Mouse (Mus musculus) midbrain, embryonic 13.5 days (tissue): ENCODE results near the gene Surf4. TPM values are rescaled to one million over a fixed set of nuclear protein-coding genes. Genes with fewer than 3 reads are reported as not detected.

ENCODE experiments used
- ATAC-seq: fragments of 200-750 bp; cut with Nextera tagmentation; 2 replicates; pipeline ENCODE4 v1.8.0; 2017; ENCODE audit warnings: mild to moderate bottlenecking, moderate TSS enrichment, moderate library complexity
- H3K27ac ChIP-seq: fragments of 300-500 bp; sonication (generic); 2 replicates; pipeline ENCODE4 v1.5.1; 2015; ENCODE audit warnings: inconsistent platforms, mild to moderate bottlenecking, moderate library complexity
- H3K27me3 ChIP-seq: fragments of 300-500 bp; sonication (generic); 2 replicates; pipeline ENCODE4 v1.6.1; 2015; ENCODE audit warnings: mild to moderate bottlenecking, inconsistent platforms
- H3K36me3 ChIP-seq: fragments of 300-500 bp; sonication (generic); 2 replicates; pipeline ENCODE4 v1.6.1; 2015; ENCODE audit warnings: mild to moderate bottlenecking, inconsistent platforms
- H3K4me1 ChIP-seq: fragments of 300-500 bp; sonication (generic); replicated peaks from 2 replicates; pipeline ENCODE4 v1.6.1; 2015; ENCODE audit warnings: inconsistent platforms
- H3K4me2 ChIP-seq: fragments of 300-500 bp; sonication (generic); replicated peaks from 2 replicates; pipeline ENCODE4 v1.6.1; 2015; ENCODE audit warnings: moderate library complexity, mild to moderate bottlenecking, inconsistent platforms
- H3K4me3 ChIP-seq: fragments of 300-500 bp; sonication (generic); replicated peaks from 2 replicates; pipeline ENCODE4 v1.5.1; 2015; ENCODE audit warnings: mild to moderate bottlenecking, inconsistent platforms
- H3K9ac ChIP-seq: fragments of 300-500 bp; sonication (generic); replicated peaks from 2 replicates; pipeline ENCODE4 v1.6.1; 2015; ENCODE audit warnings: mild to moderate bottlenecking, inconsistent platforms
- H3K9me3 ChIP-seq: fragments of 300-500 bp; sonication (generic); 2 replicates; pipeline ENCODE4 v1.6.1; 2016; ENCODE audit warnings: mild to moderate bottlenecking, inconsistent platforms
- WGBS: fragments of 180-500 bp; shearing (Covaris S2); methylation state at CpG from one replicate; pipeline ENCODE4 v1.1.7; 2015; 5-methylcytosine and 5-hydroxymethylcytosine counted together
- polyA plus RNA-seq: library from polyadenylated mRNA; unstranded; fragments of >200 nt; fragmentation: Nextera tagmentation; extraction: Ambion mirVana; gene quantifications from 2 replicates; pipeline ENCODE4 v1.2.1, GENCODE M21; 2015

The Surf4 gene
- polyA plus RNA-seq, 1 experiment from 2014 or later, result 114 TPM

DNA sequence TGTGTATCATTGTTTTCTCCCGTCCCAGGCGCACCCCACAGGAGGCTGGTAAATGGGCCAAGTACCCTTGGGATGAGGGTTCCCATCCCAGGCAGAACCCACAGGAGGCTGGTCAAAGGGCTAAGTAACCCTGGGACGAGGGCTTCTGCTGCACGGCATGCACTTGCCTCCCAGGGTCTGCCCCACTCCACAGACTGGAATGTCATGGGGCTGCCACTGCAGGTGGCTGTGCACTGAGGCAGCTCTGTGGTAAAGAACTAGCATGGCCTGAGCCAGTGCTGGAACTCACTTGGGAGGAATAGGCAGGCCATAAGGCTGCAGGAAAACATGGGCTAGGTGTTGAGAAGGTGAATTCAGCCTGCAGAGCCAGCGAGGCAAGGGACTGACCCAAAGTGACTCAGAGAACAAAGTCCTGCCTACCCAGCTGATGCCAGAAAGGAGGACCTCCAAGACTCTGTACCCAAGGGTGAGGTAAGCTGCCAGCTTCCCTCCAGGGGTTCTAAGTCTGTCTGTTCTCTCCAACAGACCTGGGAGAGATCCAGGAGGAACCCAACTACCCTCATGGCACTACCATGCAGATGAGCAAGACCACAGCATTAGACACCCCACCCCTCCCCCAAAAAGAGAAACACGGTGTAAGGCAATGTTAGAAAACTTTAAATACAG lies 13.4 kb downstream of the Surf4 start:
- H3K9me3 ChIP-seq, result no peaks in the 10 kb centered on the region
- no peak overlapping the region for H3K27ac ChIP-seq
- H3K9ac ChIP-seq, result no peak overlapping the region
- no peaks in the 10 kb centered on the region for H3K27me3 ChIP-seq
- no peak overlapping the region for H3K4me3 ChIP-seq
- peaks cover 27% of the 10 kb centered on the region for H3K4me1 ChIP-seq
- no peak overlapping the region for H3K4me2 ChIP-seq
- ATAC-seq, result no peak
- WGBS, result 84% methylated on average over 6 of the region's 6 CpGs
- peaks cover 81% of the 10 kb centered on the region for H3K36me3 ChIP-seq

DNA sequence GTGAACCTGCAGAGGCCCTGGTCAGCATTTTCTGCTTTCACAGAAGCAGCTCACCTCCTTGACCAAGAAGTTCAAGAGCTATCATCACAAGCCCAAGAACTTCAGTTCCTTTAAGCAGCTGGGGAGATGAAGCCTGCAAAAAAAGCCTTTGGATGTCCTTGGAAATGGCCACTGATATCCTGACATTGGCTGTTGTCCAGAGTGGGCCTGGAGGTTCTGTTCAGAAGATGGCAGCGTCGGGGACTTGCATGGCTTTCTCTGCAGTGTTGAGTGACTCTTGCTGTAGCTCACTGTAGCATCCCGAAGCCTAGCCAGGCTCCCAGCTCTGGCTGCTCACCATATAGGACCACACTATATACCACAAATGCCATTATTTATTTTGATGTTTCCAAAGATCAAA lies 14.0 kb downstream of the Surf4 start:
- Histone ChIP-seq H3K4me2 (no peak overlapping the region), H3K4me3 (no peak overlapping the region), H3K27ac (no peak overlapping the region), H3K36me3 (peaks cover 75% of the 10 kb centered on the region), H3K4me1 (peaks cover 33% of the 10 kb centered on the region), H3K9ac (no peak overlapping the region), H3K27me3 (no peaks in the 10 kb centered on the region), H3K9me3 (no peaks in the 10 kb centered on the region)
- 92% methylated on average over 3 of the region's 3 CpGs for WGBS
- ATAC-seq, result no peak

DNA sequence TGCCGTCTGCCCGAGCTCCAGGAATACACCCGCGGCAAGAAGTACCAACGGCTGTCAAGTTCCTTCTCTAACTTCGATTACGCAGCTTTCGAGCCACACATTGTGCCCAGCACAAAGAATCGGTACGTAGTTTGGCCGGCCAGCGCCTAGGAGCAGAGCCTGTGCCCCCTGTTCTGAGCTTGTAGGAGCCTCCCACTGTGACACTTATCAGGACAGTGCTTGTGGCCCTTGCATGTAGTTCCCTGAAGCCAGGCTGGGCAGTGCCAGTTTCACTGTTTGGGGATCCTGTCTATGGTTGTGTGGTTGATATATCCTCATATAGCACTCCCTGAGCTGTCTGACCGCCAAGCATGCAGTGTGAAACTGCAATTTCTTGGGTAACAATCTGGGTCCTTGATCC lies 17.0 kb downstream of the Surf4 start:
- 4% methylated on average over 13 of the region's 13 CpGs for WGBS
- Histone ChIP-seq H3K27me3 (no peaks in the 10 kb centered on the region), H3K4me1 (peaks cover 47% of the 10 kb centered on the region), H3K4me3 (peak overlapping the region; percentile 82), H3K27ac (peak overlapping the region; percentile 80), H3K36me3 (peaks cover 75% of the 10 kb centered on the region), H3K4me2 (peak overlapping the region; percentile 99), H3K9me3 (no peaks in the 10 kb centered on the region), H3K9ac (peak overlapping the region; percentile 86)
- peak; percentile 25 for ATAC-seq

DNA sequence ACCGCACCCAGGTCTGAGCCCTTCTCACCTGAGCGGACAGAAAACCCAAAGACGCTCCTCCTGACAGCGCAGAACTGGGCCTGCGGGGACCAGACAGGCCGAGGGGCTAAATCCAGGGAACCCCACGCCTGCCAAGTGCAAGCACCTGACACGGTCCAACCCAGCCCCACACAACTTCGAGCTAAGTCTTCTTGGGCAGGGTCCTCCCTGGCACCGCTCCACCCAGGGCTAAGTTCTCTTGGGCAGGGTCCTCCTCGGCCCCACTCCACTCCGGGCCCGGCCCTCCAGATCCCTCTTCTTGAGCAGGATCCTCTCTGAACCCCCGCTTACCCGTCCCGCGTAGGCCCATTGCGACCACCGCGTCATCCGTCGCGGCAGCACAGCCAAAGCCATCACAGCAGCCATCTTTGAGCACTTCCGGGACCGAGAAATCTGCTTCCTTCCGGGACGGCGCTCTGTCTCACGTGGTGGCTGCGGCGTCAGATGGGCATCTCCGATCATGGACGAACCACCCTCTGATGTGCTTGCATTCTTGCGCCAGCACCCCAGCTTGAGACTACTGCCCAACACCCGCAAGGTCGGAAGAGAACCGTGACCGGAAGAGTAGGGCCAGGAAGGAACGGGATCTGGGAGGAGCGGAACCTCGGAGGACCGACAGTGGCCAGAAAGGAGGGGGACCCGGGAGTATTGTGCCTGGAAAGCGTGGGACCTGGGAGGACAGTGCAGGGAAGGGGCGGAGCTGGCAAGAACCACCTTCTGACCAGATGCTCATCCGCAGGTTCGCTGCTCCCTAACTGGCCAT lies 17.6 kb downstream of the Surf4 start, which contains the start of the genes Surf2 and Surf1:
Surf2 (plus strand) TSS at position 441 of the 802 bp plus-strand sequence.
Surf1 (minus strand) TSS at position 604 of the 802 bp plus-strand sequence.
- 2% methylated on average over 47 of the region's 47 CpGs for WGBS
- peak within 1 kb of the TSS; percentile 82 for H3K4me3 ChIP-seq
- peaks cover 51% of the 10 kb centered on the region for H3K4me1 ChIP-seq

DNA sequence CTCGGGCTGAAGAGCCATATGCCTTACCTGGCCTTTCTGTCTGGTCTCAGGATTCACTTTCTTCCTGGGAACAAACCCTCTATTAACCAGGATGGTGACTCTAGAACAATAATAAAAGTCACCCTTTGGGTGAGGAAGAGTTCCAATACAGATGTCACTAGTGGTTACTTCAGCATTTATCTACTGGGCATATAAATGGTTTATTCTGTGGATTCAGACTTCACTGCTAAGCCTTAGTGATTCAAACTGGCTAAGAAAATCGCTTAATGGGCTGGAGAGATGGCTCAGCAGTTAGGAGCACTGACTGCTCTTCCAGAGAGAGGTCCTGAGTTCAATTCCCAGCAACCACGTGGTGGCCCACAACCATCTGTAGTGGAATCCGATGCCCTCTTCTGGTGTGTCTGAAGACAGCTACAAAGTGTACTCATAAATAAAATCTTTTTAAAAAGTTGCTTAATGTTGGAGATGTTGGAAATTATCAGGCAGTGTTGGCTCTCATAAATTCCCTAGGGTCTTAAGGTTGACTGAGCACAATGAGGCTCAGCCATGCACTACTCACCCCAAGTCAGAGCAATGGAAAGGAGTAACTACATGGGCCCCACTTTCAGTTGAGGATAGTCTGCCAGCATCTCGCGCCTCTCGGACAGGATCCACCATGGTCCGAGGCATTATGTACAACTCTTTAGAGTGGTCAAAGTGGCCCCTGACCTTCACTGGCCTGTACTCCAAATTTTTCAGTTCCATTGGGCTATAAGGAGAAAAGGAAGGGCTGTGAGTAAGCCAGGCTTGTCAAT lies 19.4 kb downstream of the Surf4 start:
- H3K4me3 ChIP-seq, result no peak overlapping the region
- H3K9ac ChIP-seq, result no peak overlapping the region
- WGBS, result 67% methylated on average over 8 of the region's 8 CpGs
- H3K4me2 ChIP-seq, result no peak overlapping the region
- H3K27me3 ChIP-seq, result no peaks in the 10 kb centered on the region
- no peaks in the 10 kb centered on the region for H3K9me3 ChIP-seq
- peaks cover 51% of the 10 kb centered on the region for H3K36me3 ChIP-seq
- ATAC-seq, result no peak
- no peak overlapping the region for H3K27ac ChIP-seq
- peaks cover 57% of the 10 kb centered on the region for H3K4me1 ChIP-seq

More for the DNA sequence above, 17.6 kb downstream of the Surf4 start, which contains the start of the genes Surf2 and Surf1:
- Histone ChIP-seq H3K9me3 (no peaks in the 10 kb centered on the region), H3K27ac (peak within 1 kb of the TSS; percentile 80), H3K4me2 (peak within 1 kb of the TSS; percentile 99), H3K27me3 (no peaks in the 10 kb centered on the region), H3K9ac (peak within 1 kb of the TSS; percentile 86), H3K36me3 (peaks cover 69% of the 10 kb centered on the region)
- ATAC-seq, result peak; percentile 79

DNA sequence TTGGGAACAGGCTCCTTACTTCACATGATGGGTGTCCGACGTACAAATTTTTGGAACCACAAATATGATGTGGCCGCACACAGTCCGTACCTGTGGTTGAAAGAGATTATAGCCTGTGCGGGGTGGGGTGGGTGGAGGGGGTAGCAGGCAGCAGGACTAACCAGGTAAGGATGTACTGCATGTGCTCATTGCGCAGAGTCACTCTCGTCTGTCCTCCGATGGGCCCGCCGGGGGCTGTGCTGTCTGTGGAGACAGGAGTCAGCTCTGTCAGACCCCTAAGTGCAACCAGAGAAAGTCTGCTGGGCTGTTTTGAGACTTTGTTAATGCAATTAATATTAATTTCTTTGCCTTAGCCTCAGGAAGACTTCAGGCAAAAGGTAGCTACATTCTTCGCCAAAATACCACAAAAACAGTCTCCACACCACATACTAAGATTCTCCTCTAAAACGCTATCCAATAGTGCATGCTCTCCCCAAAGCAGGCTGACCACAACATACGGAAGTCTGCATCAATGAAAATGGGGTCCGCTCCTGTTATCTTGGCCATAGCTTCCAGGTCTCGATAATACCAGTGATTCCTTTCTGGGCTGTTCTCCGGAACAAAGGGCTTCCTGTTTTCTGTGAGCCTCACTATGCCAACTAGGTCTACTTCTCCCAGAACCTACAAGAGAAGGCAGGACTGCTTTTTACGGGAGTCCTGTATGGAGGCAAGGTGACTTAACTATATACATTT lies 20.1 kb downstream of the Surf4 start:
- H3K4me2 ChIP-seq, result no peak overlapping the region
- H3K36me3 ChIP-seq, result peaks cover 44% of the 10 kb centered on the region
- H3K9ac ChIP-seq, result no peak overlapping the region
- H3K4me1 ChIP-seq, result peaks cover 64% of the 10 kb centered on the region
- H3K27ac ChIP-seq, result no peak overlapping the region
- no peaks in the 10 kb centered on the region for H3K27me3 ChIP-seq
- no peak overlapping the region for H3K4me3 ChIP-seq
- ATAC-seq, result no peak
- no peaks in the 10 kb centered on the region for H3K9me3 ChIP-seq
- 89% methylated on average over 17 of the region's 17 CpGs for WGBS

DNA sequence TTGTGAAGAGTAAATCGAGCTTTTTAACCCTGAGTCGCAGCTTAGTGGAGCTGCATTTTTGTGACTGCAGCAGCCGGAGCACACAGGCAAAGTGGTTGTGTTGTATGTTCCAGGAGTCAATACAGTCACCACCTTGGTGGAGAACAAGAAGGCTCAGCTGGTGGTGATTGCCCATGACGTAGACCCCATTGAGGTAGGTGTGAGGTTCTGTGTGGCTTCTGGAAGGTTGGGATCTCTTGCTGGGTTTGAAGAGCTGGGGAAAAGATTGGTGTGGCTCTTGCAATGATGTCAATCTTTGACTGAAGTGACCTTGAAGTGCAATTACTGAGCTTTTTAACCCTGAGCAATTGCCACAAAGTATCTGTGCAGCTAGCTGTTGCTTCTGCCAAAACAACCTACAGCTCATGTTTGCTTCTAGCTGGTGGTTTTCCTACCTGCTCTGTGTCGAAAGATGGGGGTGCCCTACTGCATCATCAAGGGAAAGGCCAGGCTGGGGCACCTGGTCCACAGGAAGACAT lies 21.4 kb downstream of the Surf4 start:
- Histone ChIP-seq H3K9ac (peak overlapping the region; percentile 99), H3K4me2 (peak overlapping the region; percentile 100), H3K9me3 (no peaks in the 10 kb centered on the region), H3K36me3 (peaks cover 44% of the 10 kb centered on the region), H3K27ac (no peak overlapping the region), H3K4me1 (peaks cover 64% of the 10 kb centered on the region), H3K4me3 (peak overlapping the region; percentile 95), H3K27me3 (no peaks in the 10 kb centered on the region)
- 67% methylated on average over 5 of the region's 5 CpGs for WGBS
- no peak for ATAC-seq

DNA sequence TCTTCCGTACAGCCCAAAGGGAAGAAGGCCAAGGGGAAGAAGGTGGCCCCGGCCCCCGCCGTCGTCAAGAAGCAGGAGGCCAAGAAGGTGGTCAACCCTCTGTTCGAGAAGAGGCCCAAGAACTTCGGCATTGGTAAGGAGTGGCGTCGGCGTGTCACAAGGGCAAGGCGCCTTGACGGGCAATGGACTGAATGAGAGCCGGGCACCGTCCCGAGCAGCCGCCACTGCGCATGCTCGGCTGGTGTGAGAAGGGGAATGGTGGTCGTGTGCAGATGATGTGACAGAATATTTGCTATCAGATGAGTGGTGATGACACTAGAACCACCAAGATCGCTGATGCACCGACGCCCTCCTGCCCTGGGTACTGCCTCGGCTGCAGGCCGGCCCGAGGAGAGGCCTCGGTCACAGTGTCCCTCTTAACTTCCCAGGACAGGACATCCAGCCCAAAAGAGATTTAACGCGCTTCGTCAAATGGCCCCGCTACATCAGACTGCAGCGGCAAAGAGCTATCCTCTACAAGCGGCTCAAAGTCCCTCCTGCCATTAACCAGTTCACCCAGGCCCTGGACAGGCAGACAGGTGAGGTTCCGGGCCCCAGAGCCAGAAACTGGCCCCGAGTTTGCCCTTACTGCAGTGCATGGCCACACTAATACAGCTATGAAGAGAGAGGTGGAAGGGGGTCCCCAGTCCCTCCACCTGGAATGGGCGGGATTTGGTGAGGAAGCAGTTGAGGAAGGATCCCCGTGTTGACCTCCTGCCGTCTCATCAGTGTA lies 22.5 kb downstream of the Surf4 start:
- Histone ChIP-seq H3K27me3 (no peaks in the 10 kb centered on the region), H3K4me3 (peak overlapping the region; percentile 95), H3K9ac (peak overlapping the region; percentile 99), H3K9me3 (no peaks in the 10 kb centered on the region), H3K27ac (peak overlapping the region; percentile 94), H3K36me3 (peaks cover 54% of the 10 kb centered on the region), H3K4me1 (peaks cover 57% of the 10 kb centered on the region), H3K4me2 (peak overlapping the region; percentile 100)
- under 1% methylated on average over 37 of the region's 37 CpGs for WGBS
- peak; percentile 65 for ATAC-seq

DNA sequence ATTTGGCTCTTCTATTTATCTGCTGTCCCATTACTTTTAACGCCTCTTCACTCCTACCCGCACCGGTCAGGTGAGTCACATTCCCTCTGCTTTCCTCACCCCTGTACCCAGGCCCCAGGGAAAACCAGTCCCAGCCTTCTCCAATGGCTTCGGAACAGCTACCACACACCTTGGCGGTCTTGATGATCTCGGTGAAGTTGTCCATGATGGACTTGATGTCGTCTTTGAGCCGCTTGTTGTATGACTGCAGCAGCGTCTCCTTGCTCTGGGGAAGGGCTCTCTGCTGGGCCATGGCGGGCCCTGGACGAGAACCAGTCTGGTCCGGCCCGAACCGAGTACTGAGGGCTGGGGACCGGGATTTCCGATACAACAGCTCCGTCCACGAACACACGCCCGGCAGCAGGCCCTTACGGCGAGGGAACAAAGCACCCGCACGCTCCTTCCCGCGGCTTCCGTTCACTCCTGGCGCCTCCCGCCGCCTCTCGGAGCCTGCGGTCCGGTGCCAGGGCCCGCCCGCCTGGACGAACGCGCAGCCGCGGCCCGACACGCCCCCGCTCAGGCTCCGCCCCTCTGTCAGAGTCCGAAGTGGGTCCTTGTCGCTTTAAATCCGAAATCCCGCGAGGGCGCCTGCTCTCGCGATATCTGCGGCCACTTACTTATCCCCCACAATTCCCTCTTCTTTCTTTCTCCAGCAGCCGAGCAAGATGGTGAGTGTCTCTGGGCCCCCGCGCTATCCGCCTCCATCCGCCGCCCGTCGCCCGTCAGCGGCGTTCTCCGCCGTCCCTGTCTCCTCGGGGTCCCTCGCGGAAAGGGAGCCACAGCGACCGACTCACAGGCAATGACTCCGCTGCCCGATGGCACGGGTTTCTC lies 23.4 kb downstream of the Surf4 start, which contains the start of the genes Med22 and Rpl7a:
Med22 (minus strand) TSS at position 554 of the 870 bp plus-strand sequence.
Rpl7a (plus strand) TSS at position 641 of the 870 bp plus-strand sequence.
- no peaks in the 10 kb centered on the region for H3K9me3 ChIP-seq
- peak within 1 kb of the TSS; percentile 94 for H3K27ac ChIP-seq
- H3K36me3 ChIP-seq, result peaks cover 62% of the 10 kb centered on the region
- H3K4me1 ChIP-seq, result peaks cover 52% of the 10 kb centered on the region
- under 1% methylated on average over 74 of the region's 74 CpGs for WGBS
- peak; percentile 92 for ATAC-seq
- H3K27me3 ChIP-seq, result no peaks in the 10 kb centered on the region
- H3K9ac ChIP-seq, result peak within 1 kb of the TSS; percentile 99
- peak within 1 kb of the TSS; percentile 100 for H3K4me2 ChIP-seq
- H3K4me3 ChIP-seq, result peak within 1 kb of the TSS; percentile 95

DNA sequence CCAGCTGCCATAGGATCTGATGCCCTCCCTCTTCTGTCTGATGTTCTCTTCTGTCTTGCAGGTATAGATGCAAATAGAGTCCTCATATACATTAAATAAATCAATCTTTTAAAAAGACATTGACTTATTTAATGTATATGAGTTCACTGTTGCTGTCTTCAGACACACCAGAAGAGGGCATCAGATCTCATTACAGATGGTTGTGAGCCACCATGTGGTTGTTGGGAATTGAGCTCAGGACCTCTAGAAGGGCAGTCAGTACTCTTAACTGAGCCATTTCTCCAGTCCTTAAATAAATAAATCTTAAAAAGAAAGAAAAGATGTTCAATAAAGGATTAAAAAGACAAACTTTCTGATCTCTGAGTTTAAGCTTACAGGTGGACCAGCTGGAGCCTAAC lies 24.3 kb downstream of the Surf4 start:
- peak overlapping the region; percentile 91 for H3K9ac ChIP-seq
- ATAC-seq, result no peak
- H3K9me3 ChIP-seq, result no peaks in the 10 kb centered on the region
- peak overlapping the region; percentile 95 for H3K4me3 ChIP-seq
- no peaks in the 10 kb centered on the region for H3K27me3 ChIP-seq
- H3K4me2 ChIP-seq, result peak overlapping the region; percentile 89
- peaks cover 42% of the 10 kb centered on the region for H3K4me1 ChIP-seq
- peak overlapping the region; percentile 94; the same call in 1 of the 2 replicates for H3K27ac ChIP-seq
- peaks cover 67% of the 10 kb centered on the region for H3K36me3 ChIP-seq
